Mouse (Mus musculus) Patski (cell line): ENCODE data around the gene Nup160. TPM values are rescaled to one million over a fixed set of nuclear protein-coding genes. Genes with fewer than 3 reads are reported as not detected.

Source experiments
- ATAC-seq: fragments of 100-300 bp; one replicate; pipeline ENCODE4 v1.8.0; 2021
- CTCF ChIA-PET: fragments of 350-600 bp; sonication (Branson Sonifier 250); formaldehyde crosslinking; loops from one replicate; lab custom pipeline; 2022; ENCODE audit warnings: inconsistent platforms; lab: Charles Lee
- POLR2A ChIA-PET: fragments of 350-600 bp; sonication (Branson Sonifier 250); formaldehyde crosslinking; loops from one replicate; lab custom pipeline; 2022; ENCODE audit warnings: antibody characterized with exemption, inconsistent platforms; lab: Charles Lee
- DNase-seq: peaks from one replicate; pipeline ENCODE4 v3.0.0-alpha.2; 2011; ENCODE audit warnings: low read depth, low spot score
- H3K27me3 ChIP-seq: fragments of 371-371 bp; one replicate; pipeline ENCODE4 v1.5.1; 2021
- CTCF ChIP-seq: fragments of 100-300 bp; IDR thresholded peaks from one replicate; pipeline ENCODE4 v1.5.1; 2021
- in situ Hi-C: fragments of 300-500 bp; cut with MboI; formaldehyde crosslinking; loops from 3 replicates; pipeline ENCODE4 v1.11.1; 2018; ENCODE audit warnings: low pct_unique_long_range_greater_than_20kb, mixed read lengths
- polyA plus RNA-seq: library from polyadenylated mRNA; unstranded; gene quantifications from one replicate; pipeline ENCODE4 v1.2.3, GENCODE M21; 2021

Nup160 gene
- polyA plus RNA-seq, 1 experiment from 2014 or later: 32.2 TPM

GRCm38 (mm10) chr2:90781323-90781722, 104.3 kb downstream of the Nup160 start:
- in situ Hi-C loops: no loop called here
- ATAC-seq (no peak), DNase-seq (no peak)
- POLR2A ChIA-PET: no interaction called here
- CTCF ChIA-PET: no interaction called here
- TF ChIP-seq CTCF: no peak
- no peaks in the 10 kb centered on the region for H3K27me3 ChIP-seq

GRCm38 (mm10) chr2:90781938-90782337, 104.9 kb downstream of the Nup160 start:
- no peak for DNase-seq
- no peak for ATAC-seq
- no peaks in the 10 kb centered on the region for H3K27me3 ChIP-seq
- CTCF ChIA-PET: no interaction called here
- TF ChIP-seq CTCF: no peak
- POLR2A ChIA-PET: no interaction called here
- in situ Hi-C loops: no loop called here

- no peaks in the 10 kb centered on the region for H3K27me3 ChIP-seq
- ATAC-seq: no peak
- in situ Hi-C loops: no loop called here
- TF ChIP-seq CTCF: no peak
- ChIA-PET POLR2A (no interaction called here), CTCF (interaction anchor here (1.9 kb wide), 1 partner anchor 10 kb away, joined by 4 read pairs; no protein-coding TSS in a partner anchor)
- no peak for DNase-seq
Measured at GRCm38 (mm10) chr2:90782458-90782857, 105.4 kb downstream of the Nup160 start, which contains the start of gene Agbl2. TSS of gene Agbl2 (plus strand) at chr2:90782727.

- ChIA-PET CTCF (interaction anchor here (1.9 kb wide), 1 partner anchor 9 kb away, joined by 4 read pairs; no protein-coding TSS in a partner anchor), POLR2A (no interaction called here)
- DNase-seq (no peak), ATAC-seq (no peak)
- TF ChIP-seq CTCF: no peak
- in situ Hi-C loops: no loop called here
- no peaks in the 10 kb centered on the region for H3K27me3 ChIP-seq
Measured at GRCm38 (mm10) chr2:90782901-90783486, 106.0 kb downstream of the Nup160 start.

Other genes with a start within 250 kb of the Nup160 start
- gene Ptprj, start 96.6 kb upstream of the Nup160 start, polyA plus RNA-seq: 51.0 TPM
- 81.9 TPM for gene Fnbp4, start 68.2 kb downstream of the Nup160 start, polyA plus RNA-seq
- gene Agbl2, start 105.5 kb downstream of the Nup160 start, polyA plus RNA-seq: not detected
- 237 TPM for gene Mtch2, start 169.9 kb downstream of the Nup160 start, polyA plus RNA-seq
- gene C1qtnf4, start 208.6 kb downstream of the Nup160 start, polyA plus RNA-seq: 0.04 TPM
- 33.0 TPM for gene Kbtbd4, start 227.5 kb downstream of the Nup160 start, polyA plus RNA-seq
- gene Ndufs3, start 227.6 kb downstream of the Nup160 start, polyA plus RNA-seq: 216 TPM